8 mouse cellular contexts compared by ENCODE assay signal in genomic region chr11:94161867-94162581, GRCm38 (mm10). TPM values are rescaled to one million over a fixed set of nuclear protein-coding genes. Genes with fewer than 3 reads are reported as not detected.
A peak's percentile ranks its signal among the peaks of the same experiment; 100 is the strongest.
DNase-seq lines count a peak whose midpoint lies in the region; ATAC-seq and TF ChIP-seq lines count a peak whose summit lies in the region.

No protein-coding gene starts in this region.

- H3K9ac ChIP-seq in hindbrain, embryonic 13.5 days: peak overlapping the region; percentile 73; the same call in 1 of the 2 replicates

- no peaks in the 10 kb centered on the region for H3K36me3 ChIP-seq in E14TG2a.4 (ENCODE audit: insufficient read depth, low read length)
- no peaks in the 10 kb centered on the region for H3K36me3 ChIP-seq in hindbrain, embryonic 13.5 days

- H3K4me1 ChIP-seq in E14TG2a.4 (replicated peaks; ENCODE audit: low read depth, low read length): peaks cover 93% of the 10 kb centered on the region
- peaks cover 54% of the 10 kb centered on the region for H3K4me1 ChIP-seq in hindbrain, embryonic 13.5 days (replicated peaks)

- intact Hi-C loops in gastrocnemius, adult 2 months (cut with DNase I): no loop called here
- intact Hi-C loops in gastrocnemius, postnatal 14 days (cut with DNase I; ENCODE audit: low total_unique reads): no loop called here

- H3K9me3 ChIP-seq in E14TG2a.4 (ENCODE audit: low read length): no peaks in the 10 kb centered on the region
- H3K9me3 ChIP-seq in hindbrain, embryonic 13.5 days: no peaks in the 10 kb centered on the region

- 88% methylated on average over 11 of the region's 11 CpGs for WGBS in hindbrain, embryonic 13.5 days

- DNase-seq in gastrocnemius, adult 2 months: no peak
- no peak for DNase-seq in gastrocnemius, postnatal 25 days
- peak; percentile 75 for DNase-seq in lung, postnatal 25 days (ENCODE audit: low spot score)
- DNase-seq in gastrocnemius, postnatal 14 days: no peak
- DNase-seq in frontal cortex, adult 2 months (ENCODE audit: extremely low spot score in 1 of 2, low spot score in 1 of 2): no peak
- no peak for DNase-seq in layer of hippocampus, adult 8-10 months (ENCODE audit: low spot score in 2 of 2)

- ATAC-seq in hindbrain, embryonic 13.5 days (ENCODE audit: low FRiP score): no peak

- peak overlapping the region; percentile 85 for H3K27ac ChIP-seq in gastrocnemius, adult 2 months
- H3K27ac ChIP-seq in hindbrain, embryonic 13.5 days: peak overlapping the region; percentile 100

- TF ChIP-seq CTCF in gastrocnemius, adult 2 months (IDR thresholded peaks at IDR 0.05): no peak
- TF ChIP-seq CTCF in E14TG2a.4 (conservative IDR thresholded peaks at IDR 0.05; ENCODE audit: low read length): no peak

- no peaks in the 10 kb centered on the region; the same call in 1 of the 2 replicates for H3K27me3 ChIP-seq in E14TG2a.4 (ENCODE audit: insufficient read depth, low read length)
- H3K27me3 ChIP-seq in hindbrain, embryonic 13.5 days: no peaks in the 10 kb centered on the region

- no peak overlapping the region for H3K4me3 ChIP-seq in gastrocnemius, adult 2 months
- peak overlapping the region; percentile 60; the same call in 1 of the 2 replicates for H3K4me3 ChIP-seq in E14TG2a.4 (replicated peaks; ENCODE audit: low read length)
- no peak overlapping the region for H3K4me3 ChIP-seq in hindbrain, embryonic 13.5 days

- peak overlapping the region; percentile 50; the same call in 1 of the 2 replicates for H3K4me2 ChIP-seq in hindbrain, embryonic 13.5 days

RNA-seq across cellular contexts. Expression of gene Tob1, which starts 49.2 kb away (rescaled TPM):
- 100 to 1,000 TPM; 177 to 277 TPM for total RNA-seq in gastrocnemius, adult 2 months (2021)
- 100 to 1,000 TPM; 136 to 169 TPM for total RNA-seq in gastrocnemius, postnatal 25 days (2021)
- polyA plus RNA-seq in hindbrain, embryonic 13.5 days (2015; fragmentation: Nextera tagmentation; extraction: Ambion mirVana): 32.3 and 36.0 TPM in 2 replicates
- total RNA-seq in gastrocnemius, postnatal 14 days (2021): 100 to 1,000 TPM; 133 to 139 TPM
- polyA plus RNA-seq in frontal cortex, adult 2 months (2012; rRNA removed): 44.4 and 45.5 TPM in 2 replicates
- 10 to 100 TPM; 35.8 to 44.1 (median 39.9) TPM for total RNA-seq in layer of hippocampus, adult 8-10 months (2022)
